Mouse (Mus musculus): ENCODE data around the gene Elp4.

The Elp4 gene

GRCm38 (mm10) chr2:105682011-105682501 is 222.3 kb downstream of the Elp4 start:
- no peak for DNase-seq (ENCODE audit: low read depth)

- no peak for DNase-seq (ENCODE audit: low read depth)
Observed at GRCm38 (mm10) chr2:105680999-105681710, 223.2 kb downstream of the Elp4 start.

GRCm38 (mm10) chr2:105680146-105680998 is 224.0 kb downstream of the Elp4 start:
- DNase-seq (ENCODE audit: low read depth), result no peak

- DNase-seq (ENCODE audit: low read depth), result no peak
Observed at GRCm38 (mm10) chr2:105679331-105679730, 225.0 kb downstream of the Elp4 start.

GRCm38 (mm10) chr2:105678880-105679321 is 225.5 kb downstream of the Elp4 start:
- no peak for DNase-seq (ENCODE audit: low read depth)

DNA sequence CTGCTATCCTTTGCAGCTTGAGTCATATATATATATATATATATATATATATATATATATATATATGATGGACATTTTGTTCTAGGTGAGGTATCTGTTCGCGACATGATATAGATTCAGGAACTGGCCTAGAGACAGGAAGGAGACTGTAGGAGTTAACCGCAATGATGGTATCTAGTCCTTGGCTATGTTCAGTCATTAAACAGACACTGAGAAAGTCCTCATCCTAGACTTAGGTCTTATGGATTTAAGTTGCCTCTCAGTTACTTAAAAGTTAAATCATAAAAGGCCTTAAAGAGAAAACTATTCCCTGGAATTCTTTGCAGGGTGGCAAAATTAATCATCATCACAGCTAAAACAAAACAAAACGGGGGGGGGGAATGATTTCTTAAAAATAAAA is 226.1 kb downstream of the Elp4 start:
- DNase-seq (ENCODE audit: low read depth), result no peak

- no peak for DNase-seq (ENCODE audit: low read depth)
Observed at GRCm38 (mm10) chr2:105677434-105678105, 226.8 kb downstream of the Elp4 start.

- no peak for DNase-seq (ENCODE audit: low read depth)
Observed at GRCm38 (mm10) chr2:105676909-105677433, 227.4 kb downstream of the Elp4 start.

DNA sequence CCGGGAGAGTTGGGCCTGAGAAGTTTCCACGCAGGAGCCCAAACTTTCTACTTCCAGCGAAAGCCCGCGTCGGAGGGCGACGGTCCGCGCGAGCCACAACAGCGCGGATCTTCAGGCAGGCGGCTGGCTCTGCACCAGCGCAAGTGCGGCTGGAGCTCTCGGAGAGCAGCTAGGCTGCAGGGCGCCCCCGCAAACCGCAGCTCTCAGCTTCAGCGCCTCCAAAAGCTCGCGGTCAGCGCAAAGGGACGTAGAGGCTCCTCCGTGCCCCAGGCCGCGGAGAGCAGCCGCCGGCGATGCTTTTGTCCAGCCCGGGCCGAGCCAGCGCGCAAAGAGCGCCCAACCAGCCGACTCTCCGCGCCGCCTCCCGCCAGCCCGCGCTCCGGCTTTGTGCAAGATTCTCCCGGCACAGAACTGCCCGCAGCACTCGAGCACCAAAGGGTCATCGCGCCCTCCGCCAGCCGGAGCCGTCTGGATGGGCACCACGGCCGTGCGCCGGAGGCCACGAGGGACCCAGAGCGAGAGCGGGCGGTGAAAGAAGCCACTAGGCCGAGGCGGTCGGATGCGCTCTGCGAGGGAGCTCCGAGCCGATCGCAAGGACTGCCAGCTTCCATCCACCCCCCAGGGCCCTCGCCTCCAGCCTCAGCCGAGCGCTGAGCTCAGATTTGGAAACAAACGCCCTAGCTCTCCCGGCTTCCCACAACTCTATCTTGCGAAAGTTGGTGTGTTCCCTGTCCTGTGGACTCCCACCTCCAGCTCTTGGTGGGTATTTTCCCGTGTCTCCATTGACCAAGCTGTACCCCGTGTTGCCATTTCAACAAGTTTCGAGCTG is 228.1 kb downstream of the Elp4 start:
- no peak for DNase-seq (ENCODE audit: low read depth)

DNA sequence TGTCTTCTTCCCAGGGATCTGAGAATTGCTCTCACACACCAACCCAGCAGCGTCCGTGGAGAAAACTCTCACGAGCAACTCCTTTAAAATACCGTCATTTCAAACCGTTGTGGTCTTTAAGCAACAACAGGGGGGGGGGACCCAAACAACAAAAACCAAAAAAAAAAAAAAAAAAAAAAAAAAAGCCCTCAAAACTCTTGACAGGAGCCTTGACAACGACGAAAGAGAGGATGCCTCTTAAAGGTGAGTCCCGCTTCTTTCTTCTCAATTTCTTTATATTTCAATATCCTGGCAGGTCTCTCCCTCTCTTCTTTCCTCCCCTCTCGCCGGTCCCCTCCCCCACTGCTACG is 228.7 kb downstream of the Elp4 start:
- DNase-seq (ENCODE audit: low read depth), result no peak

- DNase-seq (ENCODE audit: low read depth), result peak; percentile 55
Observed at GRCm38 (mm10) chr2:105674875-105675729, 229.3 kb downstream of the Elp4 start.

- DNase-seq (ENCODE audit: low read depth), result no peak
Observed at GRCm38 (mm10) chr2:105674061-105674874, 230.1 kb downstream of the Elp4 start.

DNA sequence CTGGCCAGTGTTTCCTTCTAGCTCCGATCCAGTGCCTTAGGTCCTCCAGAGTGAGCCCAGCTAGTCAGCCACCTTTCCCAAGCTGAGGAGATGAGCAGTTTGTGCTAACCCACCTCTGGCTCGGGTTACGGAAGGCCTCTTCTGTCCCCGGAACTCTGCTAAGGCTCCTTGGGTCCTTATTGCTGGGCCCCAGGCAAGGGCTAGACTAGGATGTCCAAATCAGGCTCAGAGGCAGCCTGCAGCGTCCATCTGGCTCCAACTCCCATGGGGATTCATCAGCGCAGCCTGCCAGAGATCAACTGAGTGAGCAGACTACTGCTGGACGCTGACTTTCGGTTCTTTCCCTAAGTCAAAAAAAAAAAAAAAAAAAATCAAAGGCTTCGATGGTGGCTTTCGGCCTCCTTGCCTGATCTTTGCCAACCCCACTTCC is 230.7 kb downstream of the Elp4 start:
- DNase-seq (ENCODE audit: low read depth), result no peak

- no peak for DNase-seq (ENCODE audit: low read depth)
Observed at GRCm38 (mm10) chr2:105673054-105673453, 231.3 kb downstream of the Elp4 start.

DNA sequence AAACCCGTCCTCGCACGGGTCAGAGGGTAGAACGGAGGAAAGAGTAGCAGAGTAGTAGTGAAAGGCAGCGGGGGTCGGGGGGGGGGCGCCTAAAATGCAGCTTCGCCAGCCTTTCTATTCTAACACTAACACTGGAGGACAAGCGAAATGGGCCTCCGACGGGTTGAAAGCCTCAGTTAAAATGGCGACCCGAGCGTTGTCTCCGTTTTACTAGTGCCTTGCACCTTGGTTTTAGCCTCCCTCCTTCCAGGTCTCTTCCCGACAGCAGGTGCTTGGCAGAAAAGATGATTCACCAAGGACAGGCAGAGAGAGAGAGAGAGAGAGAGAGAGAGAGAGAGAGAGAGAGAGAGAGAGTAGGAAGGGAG is 231.8 kb downstream of the Elp4 start:
- no peak for DNase-seq (ENCODE audit: low read depth)

GRCm38 (mm10) chr2:105671798-105672595 is 232.4 kb downstream of the Elp4 start:
- DNase-seq (ENCODE audit: low read depth), result no peak

- no peak for DNase-seq (ENCODE audit: low read depth)
Observed at GRCm38 (mm10) chr2:105671116-105671797, 233.1 kb downstream of the Elp4 start.

GRCm38 (mm10) chr2:105670731-105671095 is 233.7 kb downstream of the Elp4 start:
- DNase-seq (ENCODE audit: low read depth), result no peak
